Mouse (Mus musculus) layer of hippocampus, adult 11-12 months (tissue): ENCODE data around the gene Edem3.
"Not testable (repeated sequence)": the region's sequence is repeated elsewhere in the genome, so short reads cannot be mapped to it uniquely, and the experiment has no call there.

Source experiments
- DNase-seq: peaks from one replicate; pipeline ENCODE4 v3.0.0; 2022; ENCODE audit warnings: low spot score

Edem3 gene

GRCm38 (mm10) chr1:151754881-151755659, at the start of gene Edem3:
Gene Edem3, plus strand, starts transcription at chr1:151755371.
- DNase-seq, result peak; percentile 98

DNA sequence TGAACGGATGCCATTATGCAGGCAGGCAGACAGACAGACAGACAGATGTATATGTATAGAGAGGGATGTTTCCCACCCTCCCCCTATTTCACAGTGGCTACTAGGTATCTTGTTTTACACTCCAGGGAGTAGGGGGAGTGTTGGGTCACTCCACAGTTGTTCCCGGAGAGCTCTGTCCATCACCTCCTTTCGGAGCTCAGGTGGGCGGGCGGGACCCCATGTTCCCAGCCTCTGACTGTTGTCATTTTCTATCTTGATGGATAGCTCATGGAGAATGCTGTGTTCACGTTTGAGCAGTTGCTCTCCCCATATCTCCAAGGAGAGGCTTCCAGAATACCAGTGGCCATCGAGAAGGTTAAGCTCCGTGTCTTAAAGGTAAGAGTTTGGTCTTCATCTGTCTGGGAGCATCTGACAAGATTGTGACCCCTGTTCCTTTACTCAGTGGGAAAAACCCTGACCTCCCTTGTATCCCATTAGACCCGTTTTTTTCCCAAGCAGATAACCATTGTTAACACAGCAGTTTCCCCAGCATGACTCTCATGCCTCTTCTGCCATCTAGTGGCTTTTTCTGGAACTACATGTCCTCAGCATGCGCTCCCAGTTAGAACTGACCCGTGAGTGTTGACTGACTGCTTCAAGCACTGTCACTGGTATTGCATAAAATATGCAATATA, 49.3 kb upstream of the Edem3 start:
- peak; percentile 90 for DNase-seq

GRCm38 (mm10) chr1:151706397-151706752, 48.8 kb upstream of the Edem3 start:
- DNase-seq, result no peak

DNA sequence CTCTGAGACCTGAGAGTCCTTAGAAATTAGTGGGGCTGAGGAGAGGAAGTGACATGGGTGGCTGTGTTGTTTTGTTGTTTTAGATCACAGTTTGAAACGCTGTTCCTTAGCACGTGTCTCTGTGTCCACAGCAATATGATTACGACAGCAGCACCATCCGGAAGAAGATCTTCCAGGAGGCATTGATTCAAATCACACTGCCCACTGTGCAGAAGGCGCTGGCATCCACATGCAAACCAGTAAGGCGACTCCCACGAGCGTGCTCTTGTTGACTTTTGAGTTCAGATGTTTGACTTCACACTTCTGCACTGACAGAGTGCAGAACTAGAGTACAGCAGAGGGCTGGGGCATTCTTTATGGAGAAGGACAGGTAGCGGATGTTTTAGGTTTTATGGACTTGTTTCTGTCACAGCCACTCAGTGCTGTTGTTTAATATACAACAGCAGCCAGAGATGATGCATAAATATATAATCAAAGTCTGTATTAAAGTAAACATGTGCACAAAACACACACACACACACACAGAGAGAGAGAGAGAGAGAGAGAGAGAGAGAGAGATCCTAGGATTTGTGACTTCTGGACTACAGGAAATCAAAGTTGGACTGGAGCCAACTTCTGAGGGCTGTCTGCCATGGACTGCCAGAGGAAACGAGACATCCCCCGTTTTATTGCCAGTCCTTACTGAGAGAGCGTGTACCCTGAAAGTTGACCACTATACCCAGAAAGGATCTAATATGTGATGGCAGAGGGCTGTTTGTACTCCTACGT, 46.0 kb upstream of the Edem3 start:
- DNase-seq, result no peak

DNA sequence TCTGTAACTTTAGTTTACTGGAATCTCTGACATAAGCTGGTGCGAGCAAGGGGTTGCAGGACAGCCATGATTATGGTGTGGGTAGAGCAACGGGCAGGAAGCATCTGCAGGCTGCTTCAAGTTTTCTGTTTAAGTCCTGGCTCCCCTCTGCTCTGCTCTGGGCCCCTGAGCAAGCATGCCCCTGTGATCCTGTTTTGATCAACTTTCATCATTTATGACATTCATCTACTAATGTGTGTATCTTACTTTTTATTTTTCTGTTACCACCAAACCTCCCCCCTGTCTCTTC, 45.5 kb upstream of the Edem3 start:
- no peak for DNase-seq

DNA sequence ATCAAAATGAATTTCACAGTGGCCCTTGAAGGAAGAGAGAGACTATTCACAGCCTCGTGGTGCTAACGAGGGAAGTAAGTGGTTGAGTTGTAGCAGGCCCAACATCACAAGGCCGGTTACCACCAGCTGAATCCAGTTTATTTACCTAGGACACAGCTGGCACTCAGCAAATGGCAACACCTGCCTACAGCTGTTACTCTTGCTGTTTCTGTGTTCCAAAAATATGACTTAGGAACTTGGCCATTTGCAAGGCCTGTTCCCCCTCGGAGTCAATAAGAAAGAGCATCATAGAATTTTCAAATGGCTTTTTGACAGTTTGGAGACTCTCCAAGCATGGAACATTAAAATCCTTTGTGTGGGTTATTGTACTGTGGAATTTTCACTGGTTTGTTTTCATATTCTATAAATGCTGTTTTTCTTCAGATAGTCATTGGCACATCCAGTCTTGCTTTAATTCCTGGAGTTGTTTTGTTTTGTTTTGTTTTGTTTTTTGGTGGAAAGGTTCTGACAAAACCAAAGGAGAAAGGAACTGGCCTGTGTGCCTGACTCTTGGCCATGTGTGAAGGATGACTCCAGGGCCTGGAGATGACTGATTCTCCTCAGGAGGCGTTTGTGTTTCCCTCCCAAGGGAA, 44.6 kb upstream of the Edem3 start:
- DNase-seq, result no peak

- no peak for DNase-seq
Measured at GRCm38 (mm10) chr1:151711062-151711461, 44.1 kb upstream of the Edem3 start.

- DNase-seq, result no peak
Measured at GRCm38 (mm10) chr1:151712664-151713063, 42.5 kb upstream of the Edem3 start.

- DNase-seq, result no peak
Measured at GRCm38 (mm10) chr1:151713622-151714021, 41.5 kb upstream of the Edem3 start.

DNA sequence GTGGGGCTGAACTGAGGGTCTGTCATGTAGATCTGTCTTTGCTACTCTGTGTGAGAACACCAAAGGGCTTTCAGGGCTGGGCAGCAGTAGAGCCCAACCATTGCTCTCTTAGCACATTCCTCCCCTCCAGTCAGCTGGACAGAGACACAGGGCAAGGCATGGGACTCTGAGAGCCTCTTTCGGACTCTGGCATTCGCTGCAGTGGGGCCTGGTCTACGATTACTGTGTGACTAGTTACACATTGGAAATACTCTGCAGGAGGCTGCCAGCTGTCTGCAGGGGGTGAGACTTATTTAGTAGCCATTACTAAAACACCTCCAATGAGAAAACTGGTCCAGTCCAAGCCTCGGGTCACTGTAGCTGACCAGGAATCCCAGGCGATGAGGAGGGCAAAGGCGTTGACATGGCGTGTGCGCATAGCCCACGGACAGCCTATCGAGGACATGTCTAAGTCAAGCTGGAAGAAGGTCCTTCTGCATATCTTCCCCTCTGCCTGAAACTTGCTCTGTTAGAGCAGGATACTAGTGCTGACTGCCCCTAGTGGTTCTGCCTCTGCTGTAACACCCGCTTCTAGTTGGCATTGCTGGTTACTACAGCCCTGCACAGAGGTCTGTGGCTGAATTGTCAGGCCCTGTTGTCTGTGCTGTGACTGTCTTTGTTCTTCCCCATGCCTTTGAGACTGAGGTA, 39.0 kb upstream of the Edem3 start:
- no peak for DNase-seq

DNA sequence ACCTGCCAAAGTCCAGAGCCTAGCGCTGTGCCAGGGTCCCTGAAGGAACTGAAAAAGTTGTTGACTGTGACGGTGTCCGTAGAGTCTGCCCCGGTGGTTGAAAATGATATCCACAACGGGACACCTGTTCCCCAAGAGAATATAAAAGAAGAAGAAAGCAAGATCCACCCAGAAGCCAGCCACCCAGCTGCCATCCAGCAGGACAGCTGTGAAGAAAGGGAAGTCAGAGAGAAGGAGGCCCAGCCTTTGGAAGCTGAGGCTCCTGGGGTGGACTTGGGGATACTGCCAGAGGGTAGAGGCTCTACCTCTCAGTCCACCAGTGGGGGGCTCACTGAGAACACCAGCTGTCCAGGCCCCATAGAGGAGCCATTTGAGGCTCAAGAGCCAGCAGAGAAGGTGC, 37.5 kb upstream of the Edem3 start:
- DNase-seq, result no peak

DNA sequence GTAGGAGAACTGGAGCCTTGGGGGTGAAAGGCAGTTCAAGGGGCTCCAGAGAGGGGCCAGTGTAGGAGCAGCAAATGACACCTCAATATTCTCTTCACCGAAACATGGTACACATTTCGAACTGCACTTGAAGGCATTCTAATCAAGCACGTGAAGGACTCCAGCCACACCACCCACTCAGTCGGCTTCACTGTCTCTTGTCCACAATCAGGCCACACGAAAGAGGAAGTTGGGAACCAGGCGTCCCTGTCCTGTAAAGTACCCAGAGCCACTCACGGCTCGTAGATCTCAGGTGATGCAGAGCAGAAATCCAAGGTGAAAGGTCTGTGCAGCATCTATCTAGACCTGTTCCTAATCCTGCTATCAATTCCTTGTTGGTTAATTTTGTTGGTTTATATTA, 36.6 kb upstream of the Edem3 start:
- DNase-seq, result no peak

DNA sequence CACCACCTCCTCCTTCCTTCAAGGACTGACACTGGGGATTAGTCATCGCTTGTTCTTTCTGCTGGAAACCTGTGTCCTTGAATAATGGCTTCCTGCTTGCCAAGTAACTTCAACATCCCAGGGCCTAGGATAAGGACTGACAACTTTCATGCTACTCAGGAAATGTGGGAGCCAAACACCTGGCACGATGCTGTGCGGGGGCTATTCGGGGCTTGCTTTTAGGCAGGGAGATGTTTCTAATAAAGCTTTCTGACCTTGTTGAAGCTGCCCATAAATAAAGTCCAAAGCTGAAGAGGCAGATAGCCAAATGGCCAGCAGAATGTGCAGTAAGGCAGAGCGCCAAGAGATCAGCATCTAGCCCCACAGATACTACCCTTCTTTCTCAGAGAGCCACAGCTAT, 35.3 kb upstream of the Edem3 start:
- DNase-seq, result no peak

DNA sequence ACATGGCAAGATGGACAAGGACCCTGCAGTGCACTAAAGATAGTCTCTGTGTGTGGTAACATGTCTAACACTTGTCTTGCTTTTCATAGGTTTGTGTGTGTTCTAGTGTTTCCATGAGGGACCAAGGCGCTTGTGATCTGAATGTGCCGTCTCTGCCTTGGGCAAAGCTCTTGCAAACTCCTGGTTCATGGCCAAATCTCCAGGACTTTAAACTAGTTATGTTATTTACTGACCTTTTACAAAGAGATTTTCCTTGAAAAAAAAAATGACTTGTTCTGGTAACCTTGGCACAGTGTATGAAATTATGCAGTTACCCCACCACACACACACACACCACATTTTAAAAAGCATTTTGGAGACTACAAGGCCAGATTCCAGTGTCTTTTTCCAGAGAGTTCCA, 34.6 kb upstream of the Edem3 start:
- DNase-seq, result no peak

DNA sequence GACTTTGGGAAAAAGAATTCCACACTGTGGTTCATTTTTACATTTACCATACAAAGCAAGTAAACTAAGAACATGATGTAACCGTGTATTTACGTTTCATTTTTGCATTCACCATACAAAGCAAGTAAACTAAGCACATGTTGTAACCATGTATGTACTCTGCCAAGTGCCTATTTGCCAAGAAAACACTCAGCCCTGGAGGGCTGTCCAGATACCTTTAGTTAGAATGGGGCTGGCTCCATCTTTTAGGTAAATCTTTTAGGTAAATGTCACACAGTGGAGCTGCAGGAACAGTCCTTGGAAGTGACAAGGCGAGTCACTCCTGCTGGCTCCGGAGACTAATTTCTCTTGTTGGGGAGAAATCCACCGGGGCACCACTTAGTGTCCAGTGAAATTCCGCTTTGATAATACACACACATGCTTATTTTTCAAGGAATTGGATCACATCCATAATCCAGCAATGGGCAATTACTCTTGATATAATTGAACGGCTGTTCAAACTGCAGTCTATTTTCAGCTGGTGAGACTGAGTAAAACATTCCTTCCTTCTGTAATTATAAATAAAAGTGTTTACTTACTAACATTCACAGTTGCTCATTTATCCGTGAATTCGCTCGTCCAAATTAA, 33.7 kb upstream of the Edem3 start:
- no peak for DNase-seq

- no peak for DNase-seq
Measured at GRCm38 (mm10) chr1:151723771-151724170, 31.4 kb upstream of the Edem3 start.

DNA sequence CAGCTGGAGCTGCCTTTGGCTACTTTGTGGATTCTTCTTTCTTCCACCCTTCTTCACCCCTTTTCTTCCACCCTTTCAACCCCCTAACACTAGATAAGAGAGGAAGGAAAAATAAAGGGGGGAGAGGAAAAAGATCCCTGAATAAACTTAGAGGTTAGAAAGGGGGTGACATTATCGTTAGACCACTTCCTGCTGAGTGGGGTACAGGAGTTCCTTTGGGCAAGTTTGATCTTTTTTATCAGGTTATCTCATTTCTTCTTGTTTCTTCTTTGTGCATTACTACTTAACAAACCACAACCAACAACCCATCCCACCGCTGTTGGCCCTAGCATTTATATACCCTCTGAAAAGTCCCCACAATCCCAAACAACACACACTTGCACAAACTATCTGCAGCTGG, 29.6 kb upstream of the Edem3 start:
- no peak for DNase-seq

- DNase-seq, result no peak
Measured at GRCm38 (mm10) chr1:151726358-151726757, 28.8 kb upstream of the Edem3 start.

GRCm38 (mm10) chr1:151728141-151728540, 27.0 kb upstream of the Edem3 start:
- DNase-seq, result no peak

DNA sequence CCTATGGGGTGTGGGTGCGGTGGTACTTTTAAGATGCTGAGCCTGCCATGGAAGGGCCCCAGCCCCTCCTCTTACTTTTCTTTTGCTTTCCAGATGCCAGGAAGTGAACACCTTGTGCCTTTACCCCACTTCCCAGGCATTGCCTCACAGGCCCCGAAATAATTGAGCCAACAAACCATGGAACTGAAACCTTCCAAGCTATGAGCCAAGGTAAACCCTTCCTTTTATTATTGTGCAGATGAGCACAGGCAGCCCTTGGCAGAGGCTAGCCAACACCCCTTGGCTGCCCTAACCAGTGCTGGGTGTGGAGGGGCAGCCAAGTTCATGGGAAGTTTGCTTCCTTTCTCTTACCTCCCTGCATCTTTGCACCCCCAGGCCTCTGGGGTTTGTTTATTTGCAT, 18.0 kb upstream of the Edem3 start:
- no peak for DNase-seq

GRCm38 (mm10) chr1:151741199-151741621, 14.0 kb upstream of the Edem3 start:
- no peak for DNase-seq

- not testable (repeated sequence) for DNase-seq
Measured at GRCm38 (mm10) chr1:151749894-151750293, 5.3 kb upstream of the Edem3 start.
